Mouse (Mus musculus) intestine, embryonic 16.5 days (tissue): ENCODE measurements around the gene Jade1. TPM values are rescaled to one million over a fixed set of nuclear protein-coding genes. Genes with fewer than 3 reads are reported as not detected.

Experiments used
- ATAC-seq: fragments of 200-750 bp; cut with Nextera tagmentation; 2 replicates; pipeline ENCODE4 v1.8.0; 2017; ENCODE audit warnings: moderate TSS enrichment, moderate library complexity
- H3K27ac ChIP-seq: fragments of 300-500 bp; sonication (generic); 2 replicates; pipeline ENCODE4 v1.5.1; 2014; ENCODE audit warnings: mild to moderate bottlenecking, low read length
- H3K27me3 ChIP-seq: fragments of 300-500 bp; sonication (generic); replicated peaks from 2 replicates; pipeline ENCODE4 v1.6.1; 2014; ENCODE audit warnings: low read length, control low read depth, mixed read lengths; ENCODE audit not compliant: control insufficient read depth, insufficient read depth
- H3K36me3 ChIP-seq: fragments of 300-500 bp; sonication (generic); 2 replicates; pipeline ENCODE4 v1.6.1; 2014; ENCODE audit warnings: low read length, control low read depth; ENCODE audit not compliant: control insufficient read depth, insufficient read depth
- H3K4me1 ChIP-seq: fragments of 300-500 bp; sonication (generic); 2 replicates; pipeline ENCODE4 v1.6.1; 2014; ENCODE audit warnings: low read length, control low read depth, mixed read lengths; ENCODE audit not compliant: control insufficient read depth, insufficient read depth
- H3K4me2 ChIP-seq: fragments of 300-500 bp; sonication (generic); 2 replicates; pipeline ENCODE4 v1.6.1; 2014; ENCODE audit warnings: low read depth, low read length, control low read depth
- H3K4me3 ChIP-seq: fragments of 300-500 bp; sonication (generic); 2 replicates; pipeline ENCODE4 v1.5.1; 2014; ENCODE audit warnings: mild to moderate bottlenecking, low read length
- H3K9ac ChIP-seq: fragments of 300-500 bp; sonication (generic); 2 replicates; pipeline ENCODE4 v1.6.1; 2014; ENCODE audit warnings: low read depth, low read length
- H3K9me3 ChIP-seq: fragments of 300-500 bp; sonication (generic); 2 replicates; pipeline ENCODE4 v1.6.1; 2016; ENCODE audit warnings: low read length, control low read depth; ENCODE audit not compliant: control insufficient read depth
- WGBS: fragments of 180-500 bp; shearing (Covaris S2); extraction: QIAGEN DNeasy Blood & Tissue Kit; methylation state at CpG from one replicate; pipeline ENCODE4 v1.1.7; 2014; 5-methylcytosine and 5-hydroxymethylcytosine counted together
- polyA plus RNA-seq: library from polyadenylated mRNA; unstranded; fragments of >200 nt; fragmentation: Nextera tagmentation; extraction: Ambion mirVana; gene quantifications from 2 replicates; pipeline ENCODE4 v1.2.1, GENCODE M21; 2015

Gene Jade1
- polyA plus RNA-seq, 1 experiment from 2014 or later = 14.8 TPM

GRCm38 (mm10) chr3:41522226-41523005, 33.1 kb upstream of the Jade1 start:
- Histone ChIP-seq H3K27ac (peak overlapping the region; percentile 83), H3K36me3 (no peaks in the 10 kb centered on the region), H3K9ac (peak overlapping the region; percentile 38; the same call in 1 of the 2 replicates), H3K4me3 (peak overlapping the region; percentile 17), H3K4me1 (0 out of 2 replicates have a peak, but pooled peaks cover 2% of the 10 kb centered on the region), H3K4me2 (peak overlapping the region; percentile 47), H3K9me3 (no peaks in the 10 kb centered on the region), H3K27me3 (no peaks in the 10 kb centered on the region)
- 28% methylated on average over 18 of the region's 18 CpGs for WGBS
- ATAC-seq = peak; percentile 95

DNA sequence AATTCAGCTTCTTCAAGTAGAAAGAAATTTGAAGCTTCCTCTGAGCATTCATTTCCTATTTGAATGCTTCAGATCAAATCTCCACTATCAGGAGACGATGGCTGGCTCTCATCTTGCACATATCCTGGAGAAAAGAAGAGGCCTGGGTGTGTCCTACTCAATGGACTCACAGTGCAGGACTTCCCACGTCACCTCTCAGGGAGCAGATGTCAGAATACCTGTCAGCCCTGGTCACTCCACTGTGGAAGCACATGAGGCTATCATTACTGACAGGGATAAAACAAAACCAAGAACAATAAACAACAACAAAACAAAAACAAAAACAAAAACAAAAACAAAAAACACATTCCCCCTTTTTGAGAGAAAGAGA, 32.5 kb upstream of the Jade1 start:
- WGBS = 35% methylated on average over 2 of the region's 2 CpGs
- Histone ChIP-seq H3K9ac (no peak overlapping the region), H3K4me2 (0 out of 2 replicates have a peak overlapping the region, but pooled peaks have one; percentile 24), H3K36me3 (no peaks in the 10 kb centered on the region), H3K4me3 (no peak overlapping the region; the same call in 1 of the 2 replicates), H3K27ac (peak overlapping the region; percentile 83), H3K4me1 (0 out of 2 replicates have a peak, but pooled peaks cover 2% of the 10 kb centered on the region), H3K27me3 (no peaks in the 10 kb centered on the region), H3K9me3 (no peaks in the 10 kb centered on the region)
- ATAC-seq = peak; percentile 84

DNA sequence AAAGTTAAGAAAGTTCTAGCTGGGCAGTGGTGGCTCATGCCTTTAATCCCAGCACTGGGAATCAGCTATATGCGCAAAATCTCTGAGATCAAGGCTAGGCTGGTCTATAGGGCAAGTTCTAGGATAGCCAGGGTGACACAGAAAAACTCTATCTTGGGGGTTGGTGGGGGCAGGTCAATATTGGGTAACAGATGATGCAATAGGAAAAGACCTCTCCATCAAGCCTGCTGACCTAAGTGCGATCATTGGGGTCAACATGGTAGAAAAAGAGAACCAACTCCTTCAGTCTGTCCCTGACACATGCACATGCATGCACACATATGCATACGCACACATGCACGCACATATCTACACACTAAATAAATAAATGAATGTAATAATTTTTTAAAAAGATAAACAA, 32.1 kb upstream of the Jade1 start:
- WGBS = 90% methylated on average over 4 of the region's 4 CpGs
- Histone ChIP-seq H3K36me3 (no peaks in the 10 kb centered on the region), H3K9me3 (no peaks in the 10 kb centered on the region), H3K4me2 (no peak overlapping the region), H3K9ac (no peak overlapping the region), H3K27me3 (no peaks in the 10 kb centered on the region), H3K4me1 (0 out of 2 replicates have a peak, but pooled peaks cover 2% of the 10 kb centered on the region), H3K4me3 (no peak overlapping the region), H3K27ac (no peak overlapping the region)
- ATAC-seq = no peak

DNA sequence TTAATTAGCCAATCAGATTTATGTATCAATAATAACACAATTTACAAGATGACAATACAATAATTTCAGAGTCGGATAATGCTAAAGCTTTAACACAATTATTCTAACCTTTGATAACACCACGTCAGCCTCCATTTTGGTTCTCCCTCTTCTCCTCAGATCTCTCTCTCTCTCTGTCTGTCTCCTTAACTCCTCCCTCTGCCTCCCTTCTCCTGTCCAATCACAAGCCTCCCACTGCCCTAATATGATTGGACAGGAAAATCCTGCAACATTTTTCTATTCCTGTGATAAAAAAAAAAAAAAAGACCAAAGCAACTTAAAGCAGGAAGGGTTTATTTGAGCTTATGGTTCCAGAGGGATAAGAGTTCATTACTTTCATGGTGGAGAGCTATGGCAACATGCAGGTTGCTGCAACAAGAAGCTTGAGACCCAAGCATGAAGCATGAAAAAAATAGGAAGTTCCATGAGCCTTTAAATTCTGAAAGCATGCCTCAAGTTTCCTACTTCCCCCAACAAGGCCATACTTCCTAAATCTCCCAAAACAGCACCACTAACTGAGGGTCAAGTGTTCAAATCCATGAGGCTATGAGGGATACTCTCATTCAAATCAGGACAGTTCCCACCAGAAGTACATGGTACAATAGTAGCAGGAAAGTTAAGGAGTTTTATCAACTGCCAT, 27.1 kb upstream of the Jade1 start:
- 88% methylated on average over 2 of the region's 2 CpGs for WGBS
- no peaks in the 10 kb centered on the region for H3K9me3 ChIP-seq
- ATAC-seq = no peak
- no peaks in the 10 kb centered on the region for H3K27me3 ChIP-seq
- H3K27ac ChIP-seq = no peak overlapping the region
- peaks cover 6% of the 10 kb centered on the region for H3K4me1 ChIP-seq
- no peak overlapping the region for H3K4me3 ChIP-seq
- no peaks in the 10 kb centered on the region for H3K36me3 ChIP-seq
- H3K9ac ChIP-seq = no peak overlapping the region
- H3K4me2 ChIP-seq = no peak overlapping the region

DNA sequence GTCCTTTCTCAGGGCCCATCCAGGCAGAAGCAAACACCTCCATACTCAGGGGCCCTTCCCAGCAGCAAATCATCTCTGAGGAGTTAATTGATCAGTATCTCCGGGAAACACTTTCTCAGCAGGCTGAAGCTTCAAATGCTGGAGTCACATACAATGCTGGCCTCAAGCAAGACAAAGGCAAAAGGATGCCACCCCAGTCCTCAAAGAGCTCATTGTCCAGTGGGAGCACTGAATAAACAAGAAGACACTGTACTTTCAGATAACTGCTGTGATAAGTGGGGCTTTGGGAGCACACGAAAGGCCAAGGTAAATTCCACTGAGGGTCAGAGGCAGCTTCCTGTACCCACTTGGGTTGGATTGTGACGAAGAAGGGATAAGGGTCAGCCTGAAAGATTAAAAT, 25.4 kb upstream of the Jade1 start:
- Histone ChIP-seq H3K4me2 (no peak overlapping the region), H3K4me1 (peaks cover 8% of the 10 kb centered on the region), H3K9me3 (no peaks in the 10 kb centered on the region), H3K4me3 (no peak overlapping the region), H3K27me3 (no peaks in the 10 kb centered on the region), H3K27ac (no peak overlapping the region), H3K36me3 (no peaks in the 10 kb centered on the region), H3K9ac (no peak overlapping the region)
- WGBS = 56% methylated on average over 3 of the region's 3 CpGs
- ATAC-seq = no peak

DNA sequence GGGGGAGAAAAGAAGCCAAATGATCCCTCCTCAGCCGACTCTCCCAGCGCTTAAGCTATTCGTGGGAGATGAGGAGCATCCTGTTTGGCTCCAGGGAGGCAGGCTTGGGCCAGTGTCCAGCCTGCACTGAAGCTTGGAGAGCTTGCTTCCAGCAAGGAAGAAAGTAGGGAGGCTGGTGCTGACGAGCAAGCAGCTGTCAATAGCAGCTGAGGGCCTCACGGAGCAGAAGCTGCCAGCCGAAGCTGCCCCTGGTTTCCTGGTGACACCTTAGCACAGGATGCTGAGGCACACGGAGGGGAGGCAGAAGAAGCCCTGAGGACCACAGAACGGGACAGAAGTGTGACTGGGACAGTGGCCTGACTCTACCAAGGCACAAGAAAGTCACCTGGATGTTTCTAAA, 24.0 kb upstream of the Jade1 start:
- H3K4me2 ChIP-seq = peak overlapping the region; percentile 18; the same call in 1 of the 2 replicates
- H3K9me3 ChIP-seq = no peaks in the 10 kb centered on the region
- 17% methylated on average over 8 of the region's 8 CpGs for WGBS
- H3K36me3 ChIP-seq = no peaks in the 10 kb centered on the region
- H3K27me3 ChIP-seq = no peaks in the 10 kb centered on the region
- peaks cover 8% of the 10 kb centered on the region for H3K4me1 ChIP-seq
- H3K9ac ChIP-seq = no peak overlapping the region
- H3K27ac ChIP-seq = no peak overlapping the region
- ATAC-seq = peak; percentile 21; the same call in 1 of the 2 replicates
- no peak overlapping the region for H3K4me3 ChIP-seq

DNA sequence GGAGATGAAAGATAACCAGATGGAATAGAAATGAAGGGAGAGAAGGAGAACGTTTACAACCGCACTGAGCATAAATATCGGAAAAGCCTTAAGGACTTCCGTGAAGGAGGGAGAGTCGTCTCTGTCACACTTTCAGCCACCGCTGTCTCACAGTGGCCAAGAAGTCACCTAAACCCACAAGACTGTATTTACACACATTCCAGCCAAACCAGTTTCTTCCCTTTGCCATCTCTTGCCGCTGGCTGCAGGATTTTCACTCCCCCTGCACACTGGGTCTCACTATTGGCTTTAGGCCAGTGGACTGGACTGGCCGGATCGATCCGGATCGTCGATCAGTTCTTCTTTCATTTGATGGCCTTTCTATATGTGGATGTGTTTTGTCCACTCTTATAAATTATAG, 23.4 kb upstream of the Jade1 start:
- Histone ChIP-seq H3K4me3 (no peak overlapping the region), H3K27me3 (no peaks in the 10 kb centered on the region), H3K4me1 (peaks cover 8% of the 10 kb centered on the region), H3K36me3 (no peaks in the 10 kb centered on the region), H3K27ac (0 out of 2 replicates have a peak overlapping the region, but pooled peaks have one; percentile 10), H3K4me2 (peak overlapping the region; percentile 18; the same call in 1 of the 2 replicates), H3K9ac (0 out of 2 replicates have a peak overlapping the region, but pooled peaks have one; percentile 46), H3K9me3 (no peaks in the 10 kb centered on the region)
- ATAC-seq = peak; percentile 27; the same call in 1 of the 2 replicates
- WGBS = 45% methylated on average over 12 of the region's 12 CpGs

DNA sequence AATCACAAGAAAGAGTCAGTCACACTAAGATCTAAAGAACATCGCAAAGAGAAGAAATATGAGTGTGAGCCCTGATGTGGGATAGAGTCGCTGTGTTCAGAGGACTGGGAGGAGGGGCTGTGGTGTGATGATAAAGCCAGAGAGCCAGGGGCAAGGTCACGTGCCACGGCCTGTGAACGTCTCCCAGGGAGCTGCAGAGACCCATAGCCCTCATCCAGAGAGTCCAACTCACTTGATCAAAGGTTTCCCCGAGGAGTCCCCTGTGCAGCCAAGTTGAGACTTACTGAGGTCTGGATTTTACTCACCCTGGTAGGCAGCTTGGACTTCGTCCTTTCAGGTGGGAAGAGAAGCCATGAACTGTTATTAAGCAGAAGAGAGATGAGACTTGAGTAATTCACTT, 21.9 kb upstream of the Jade1 start:
- Histone ChIP-seq H3K27me3 (no peaks in the 10 kb centered on the region), H3K4me1 (peaks cover 8% of the 10 kb centered on the region), H3K4me2 (no peak overlapping the region), H3K9me3 (no peaks in the 10 kb centered on the region), H3K36me3 (no peaks in the 10 kb centered on the region), H3K4me3 (no peak overlapping the region), H3K9ac (no peak overlapping the region), H3K27ac (peak overlapping the region; percentile 65)
- ATAC-seq = peak; percentile 87
- WGBS = 39% methylated on average over 7 of the region's 7 CpGs

GRCm38 (mm10) chr3:41537957-41538356, 17.6 kb upstream of the Jade1 start:
- no peak for ATAC-seq

More at GRCm38 (mm10) chr3:41537957-41538356, 17.6 kb upstream of the Jade1 start:
- 88% methylated on average over 2 of the region's 2 CpGs for whole genome bisulfite sequencing
- no peak overlapping the region for H3K9ac ChIP-seq
- no peak overlapping the region for H3K4me3 ChIP-seq
- H3K4me1 ChIP-seq = peaks cover 3% of the 10 kb centered on the region; the same call in 1 of the 2 replicates
- H3K27ac ChIP-seq = no peak overlapping the region
- H3K36me3 ChIP-seq = no peaks in the 10 kb centered on the region
- no peaks in the 10 kb centered on the region for H3K9me3 ChIP-seq
- no peaks in the 10 kb centered on the region for H3K27me3 ChIP-seq
- H3K4me2 ChIP-seq = no peak overlapping the region
